Mouse (Mus musculus): ENCODE data around the gene Cul4a.

DNA sequence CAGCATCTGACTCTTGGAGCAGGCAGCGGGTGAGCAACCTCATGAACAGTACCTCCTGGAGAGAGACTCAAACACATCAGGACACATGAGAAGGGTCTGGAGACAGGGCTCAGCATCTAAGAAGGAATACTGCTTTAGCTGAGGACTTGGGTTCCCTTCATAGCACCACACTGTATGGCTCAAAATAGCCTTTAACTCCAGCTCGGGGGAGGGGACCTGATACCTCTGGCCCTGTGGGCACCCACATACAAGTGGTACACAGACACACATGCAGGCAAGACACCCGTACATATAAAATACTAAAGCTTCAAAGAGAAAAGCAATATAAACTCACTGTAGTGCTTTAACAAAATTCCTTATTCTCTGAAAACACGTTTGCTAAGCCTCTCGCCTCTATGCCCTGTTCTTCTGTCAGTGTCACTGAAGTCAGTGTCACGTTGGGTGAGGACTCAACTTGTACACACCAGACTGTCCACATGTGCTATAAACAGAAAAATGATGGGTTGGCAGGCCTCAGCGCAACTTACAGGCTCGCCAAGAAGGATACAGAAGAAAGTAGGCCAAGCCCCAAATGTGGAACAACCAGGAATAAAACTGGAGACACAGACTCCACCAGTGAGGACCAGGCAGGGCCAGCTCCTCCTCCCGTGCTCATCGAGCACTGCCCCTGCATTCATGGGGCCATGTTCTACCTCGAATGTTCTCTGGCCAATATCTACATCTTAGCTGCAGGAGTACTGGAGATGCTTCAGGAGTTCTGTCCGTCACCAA is 51.1 kb downstream of the Cul4a start:
- no peak for TF ChIP-seq POLR2A (IDR thresholded peaks at IDR 0.05; ENCODE audit: insufficient read length, low read depth)
- no peak for TF ChIP-seq REST (IDR thresholded peaks at IDR 0.05; ENCODE audit: insufficient read depth, insufficient read length)
- no peak for TF ChIP-seq E2F4 (IDR thresholded peaks at IDR 0.05; ENCODE audit: insufficient read depth)
- TF ChIP-seq MAX (IDR thresholded peaks at IDR 0.05; ENCODE audit: low read depth), result no peak
- TF ChIP-seq TCF12 (IDR thresholded peaks at IDR 0.05; ENCODE audit: insufficient read depth, poor library complexity, severe bottlenecking), result no peak
- no peak for TF ChIP-seq CEBPB (IDR thresholded peaks at IDR 0.05; ENCODE audit: insufficient read depth, poor library complexity, severe bottlenecking)
- TF ChIP-seq POLR2AphosphoS2 (IDR thresholded peaks at IDR 0.05; ENCODE audit: insufficient read length, low read depth), result peak; percentile 76
